Mouse (Mus musculus): ENCODE measurements around the gene Gm20458. TPM values are rescaled to one million over a fixed set of nuclear protein-coding genes. Genes with fewer than 3 reads are reported as not detected.

Gene Gm20458
- polyA plus RNA-seq, 1 experiment, result 7.4 TPM

DNA sequence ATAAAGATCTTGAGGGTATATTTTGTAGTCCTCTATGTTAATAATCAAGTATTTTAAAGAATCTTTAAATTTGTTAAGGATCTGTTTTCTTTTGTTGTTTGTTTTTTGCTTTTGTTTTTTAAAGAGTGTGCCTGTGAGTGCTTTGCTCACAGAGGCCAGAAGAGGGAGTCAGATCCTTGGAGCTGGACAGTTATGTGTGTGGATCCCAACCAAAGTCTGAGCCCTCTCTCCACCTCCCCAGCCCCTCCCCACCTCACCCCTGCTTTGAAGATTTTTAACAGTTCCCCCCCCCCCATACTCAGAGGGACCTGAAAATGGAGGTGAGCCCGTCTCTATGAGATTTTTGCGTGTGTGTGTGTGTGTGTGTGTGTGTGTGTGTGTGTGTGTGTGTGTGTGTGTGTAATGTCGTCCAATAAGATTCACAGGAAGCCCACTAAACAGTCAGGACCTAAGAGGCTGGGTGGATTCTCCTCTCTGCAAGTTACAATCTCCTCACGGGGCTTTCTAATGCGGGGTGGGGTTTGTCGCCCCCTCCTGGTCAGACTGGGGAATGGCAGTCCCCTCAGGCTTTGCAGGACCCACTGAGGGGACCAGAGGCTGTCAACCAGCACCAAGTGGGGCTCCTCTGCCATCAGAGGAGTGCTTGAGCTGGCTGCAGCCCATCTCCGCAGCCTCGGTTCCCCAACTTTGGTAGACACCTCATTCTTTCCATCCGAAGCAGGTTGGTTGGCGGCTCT, 56.9 kb downstream of the Gm20458 start:
- Histone ChIP-seq H3K4me1 (ENCODE audit: control insufficient read depth, insufficient read depth, low read length) (no peaks in the 10 kb centered on the region), H3K27ac (ENCODE audit: insufficient read depth, low read length) (no peak overlapping the region), H3K4me3 (ENCODE audit: insufficient read depth, low read length) (no peak overlapping the region)
- TF ChIP-seq POLR2A (IDR thresholded peaks at IDR 0.05; ENCODE audit: extremely low read depth, insufficient read depth, low read length) (no peak), CTCF (IDR thresholded peaks at IDR 0.05; ENCODE audit: extremely low read depth, insufficient read depth, low read length) (peak; percentile 61)

DNA sequence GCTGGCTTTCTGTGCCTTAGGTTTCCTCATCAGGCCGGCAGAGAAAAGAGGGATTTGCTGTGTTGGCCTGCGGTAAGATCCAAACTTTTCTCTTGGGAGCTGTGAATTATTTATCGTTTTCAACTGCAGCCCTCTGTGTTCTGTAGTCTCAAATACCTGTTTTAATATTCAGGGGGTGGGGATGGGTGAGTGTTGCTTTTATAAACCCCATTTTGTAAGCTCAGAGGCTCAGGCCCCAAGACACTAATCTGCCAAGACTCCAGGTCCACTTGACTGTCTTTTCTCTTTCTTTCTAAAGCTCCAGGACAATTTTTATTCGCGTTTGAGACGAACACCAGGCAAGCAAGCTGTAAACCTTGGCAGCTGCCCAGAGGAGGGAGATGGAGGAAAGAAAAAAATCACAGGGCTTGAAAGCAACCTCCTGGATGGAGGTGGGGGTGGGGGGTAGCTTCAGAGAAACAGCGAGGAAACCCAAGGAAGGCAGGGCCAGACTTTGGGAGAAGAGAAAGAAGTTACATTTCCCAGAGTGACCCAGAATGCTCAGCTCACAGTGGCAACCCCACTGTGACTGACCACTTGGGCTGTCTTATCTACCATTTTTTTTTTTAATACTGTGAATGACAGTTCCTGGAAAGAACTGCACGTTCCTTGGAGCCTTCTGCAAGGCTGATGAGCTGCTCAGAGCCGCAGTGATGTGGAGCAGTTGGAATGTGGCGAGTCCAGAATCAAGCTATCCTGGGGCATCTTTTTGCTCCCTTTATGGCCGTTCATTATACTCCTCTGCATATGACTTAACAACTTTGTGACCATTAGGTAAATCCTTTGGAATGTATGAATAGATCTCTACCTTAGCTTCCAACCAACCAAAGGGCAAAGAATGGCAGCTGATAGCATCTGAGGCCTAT, 57.8 kb downstream of the Gm20458 start:
- Histone ChIP-seq H3K4me1 (ENCODE audit: control insufficient read depth, insufficient read depth, low read length) (no peaks in the 10 kb centered on the region), H3K4me3 (ENCODE audit: insufficient read depth, low read length) (no peak overlapping the region), H3K27ac (ENCODE audit: insufficient read depth, low read length) (no peak overlapping the region)
- TF ChIP-seq POLR2A (IDR thresholded peaks at IDR 0.05; ENCODE audit: extremely low read depth, insufficient read depth, low read length) (no peak), CTCF (IDR thresholded peaks at IDR 0.05; ENCODE audit: extremely low read depth, insufficient read depth, low read length) (no peak)

GRCm38 (mm10) chr2:164519171-164519526, 58.4 kb downstream of the Gm20458 start:
- H3K4me3 ChIP-seq (ENCODE audit: insufficient read depth, low read length), result no peak overlapping the region
- TF ChIP-seq CTCF (IDR thresholded peaks at IDR 0.05; ENCODE audit: extremely low read depth, insufficient read depth, low read length), result no peak
- no peak for TF ChIP-seq POLR2A (IDR thresholded peaks at IDR 0.05; ENCODE audit: extremely low read depth, insufficient read depth, low read length)
- H3K4me1 ChIP-seq (ENCODE audit: control insufficient read depth, insufficient read depth, low read length), result no peaks in the 10 kb centered on the region
- no peak overlapping the region for H3K27ac ChIP-seq (ENCODE audit: insufficient read depth, low read length)

DNA sequence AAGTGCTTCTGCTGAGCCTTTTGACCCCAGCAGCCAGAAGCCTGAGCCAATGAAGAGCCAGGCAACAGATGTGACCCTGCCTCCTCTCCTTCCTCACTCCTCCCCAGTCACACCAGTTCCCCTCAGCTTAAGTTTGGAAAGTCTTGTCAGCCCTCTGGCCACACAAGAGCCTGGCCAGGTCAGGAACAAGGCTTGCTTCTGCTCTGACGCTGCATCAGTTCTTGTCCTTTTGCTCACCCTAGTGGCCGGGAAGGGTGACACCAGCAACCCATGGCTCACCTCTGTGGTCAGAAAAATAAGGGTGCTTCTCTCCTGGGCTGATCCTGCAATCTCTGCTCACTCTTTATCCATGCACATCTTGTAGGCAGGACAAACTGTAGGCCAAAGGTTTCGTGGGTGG, 60.0 kb downstream of the Gm20458 start:
- no peak for TF ChIP-seq POLR2A (IDR thresholded peaks at IDR 0.05; ENCODE audit: extremely low read depth, insufficient read depth, low read length)
- peak; percentile 65 for TF ChIP-seq CTCF (IDR thresholded peaks at IDR 0.05; ENCODE audit: extremely low read depth, insufficient read depth, low read length)
- H3K4me3 ChIP-seq (ENCODE audit: insufficient read depth, low read length), result no peak overlapping the region
- H3K27ac ChIP-seq (ENCODE audit: insufficient read depth, low read length), result no peak overlapping the region
- H3K4me1 ChIP-seq (ENCODE audit: control insufficient read depth, insufficient read depth, low read length), result no peaks in the 10 kb centered on the region

- TF ChIP-seq POLR2A (IDR thresholded peaks at IDR 0.05; ENCODE audit: extremely low read depth, insufficient read depth, low read length) (no peak), CTCF (IDR thresholded peaks at IDR 0.05; ENCODE audit: extremely low read depth, insufficient read depth, low read length) (no peak)
- H3K4me1 ChIP-seq (ENCODE audit: control insufficient read depth, insufficient read depth, low read length), result no peaks in the 10 kb centered on the region
- no peak overlapping the region for H3K4me3 ChIP-seq (ENCODE audit: insufficient read depth, low read length)
- no peak overlapping the region for H3K27ac ChIP-seq (ENCODE audit: insufficient read depth, low read length)
Measured at GRCm38 (mm10) chr2:164521841-164522240, 61.1 kb downstream of the Gm20458 start.

GRCm38 (mm10) chr2:164522280-164522679, 61.5 kb downstream of the Gm20458 start:
- Histone ChIP-seq H3K4me1 (ENCODE audit: control insufficient read depth, insufficient read depth, low read length) (no peaks in the 10 kb centered on the region), H3K27ac (ENCODE audit: insufficient read depth, low read length) (no peak overlapping the region), H3K4me3 (ENCODE audit: insufficient read depth, low read length) (no peak overlapping the region)
- no peak for TF ChIP-seq POLR2A (IDR thresholded peaks at IDR 0.05; ENCODE audit: extremely low read depth, insufficient read depth, low read length)
- no peak for TF ChIP-seq CTCF (IDR thresholded peaks at IDR 0.05; ENCODE audit: extremely low read depth, insufficient read depth, low read length)

DNA sequence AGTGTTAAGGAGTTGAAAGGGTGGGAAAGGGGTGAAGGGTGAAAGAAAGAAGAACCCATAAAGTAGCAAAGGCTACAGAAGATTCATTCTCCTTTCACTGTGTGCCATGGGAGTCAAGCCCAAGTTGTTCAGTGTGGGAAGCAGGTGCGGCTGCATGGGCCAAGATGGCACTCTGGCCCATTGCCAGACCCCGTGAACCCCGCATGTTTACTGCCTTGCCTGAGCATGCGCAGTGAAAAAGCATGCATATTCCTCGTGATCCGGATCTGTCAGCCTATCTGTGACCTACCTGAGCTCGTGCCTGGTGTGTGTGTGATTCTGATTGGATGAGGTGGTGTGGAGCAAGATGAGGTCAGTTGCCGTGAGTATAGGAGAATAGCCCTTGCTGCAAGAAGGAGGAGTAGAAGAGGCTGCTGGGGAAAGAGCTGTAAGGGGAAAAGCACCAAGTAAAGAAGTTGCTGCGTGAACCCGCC, 62.6 kb downstream of the Gm20458 start:
- H3K27ac ChIP-seq (ENCODE audit: insufficient read depth, low read length), result no peak overlapping the region
- H3K4me1 ChIP-seq (ENCODE audit: control insufficient read depth, insufficient read depth, low read length), result no peaks in the 10 kb centered on the region
- TF ChIP-seq POLR2A (IDR thresholded peaks at IDR 0.05; ENCODE audit: extremely low read depth, insufficient read depth, low read length) (no peak), CTCF (IDR thresholded peaks at IDR 0.05; ENCODE audit: extremely low read depth, insufficient read depth, low read length) (no peak)
- H3K4me3 ChIP-seq (ENCODE audit: insufficient read depth, low read length), result no peak overlapping the region

- TF ChIP-seq CTCF (IDR thresholded peaks at IDR 0.05; ENCODE audit: extremely low read depth, insufficient read depth, low read length) (no peak), POLR2A (IDR thresholded peaks at IDR 0.05; ENCODE audit: extremely low read depth, insufficient read depth, low read length) (no peak)
- no peak overlapping the region for H3K27ac ChIP-seq (ENCODE audit: insufficient read depth, low read length)
- no peaks in the 10 kb centered on the region for H3K4me1 ChIP-seq (ENCODE audit: control insufficient read depth, insufficient read depth, low read length)
- no peak overlapping the region for H3K4me3 ChIP-seq (ENCODE audit: insufficient read depth, low read length)
Measured at GRCm38 (mm10) chr2:164528557-164528956, 67.8 kb downstream of the Gm20458 start.

GRCm38 (mm10) chr2:164531169-164531568, 70.4 kb downstream of the Gm20458 start:
- Histone ChIP-seq H3K4me1 (ENCODE audit: control insufficient read depth, insufficient read depth, low read length) (no peaks in the 10 kb centered on the region), H3K27ac (ENCODE audit: insufficient read depth, low read length) (no peak overlapping the region), H3K4me3 (ENCODE audit: insufficient read depth, low read length) (no peak overlapping the region)
- TF ChIP-seq CTCF (IDR thresholded peaks at IDR 0.05; ENCODE audit: extremely low read depth, insufficient read depth, low read length) (peak; percentile 86), POLR2A (IDR thresholded peaks at IDR 0.05; ENCODE audit: extremely low read depth, insufficient read depth, low read length) (no peak)
